Mouse (Mus musculus): ENCODE data around the gene Fubp1. TPM values are rescaled to one million over a fixed set of nuclear protein-coding genes. Genes with fewer than 3 reads are reported as not detected.
"Not testable (repeated sequence)": the region's sequence is repeated elsewhere in the genome, so short reads cannot be mapped to it uniquely, and the experiment has no call there.

Gene Fubp1
- polyA plus RNA-seq, 1 experiment from 2014 or later = 475 TPM

DNA sequence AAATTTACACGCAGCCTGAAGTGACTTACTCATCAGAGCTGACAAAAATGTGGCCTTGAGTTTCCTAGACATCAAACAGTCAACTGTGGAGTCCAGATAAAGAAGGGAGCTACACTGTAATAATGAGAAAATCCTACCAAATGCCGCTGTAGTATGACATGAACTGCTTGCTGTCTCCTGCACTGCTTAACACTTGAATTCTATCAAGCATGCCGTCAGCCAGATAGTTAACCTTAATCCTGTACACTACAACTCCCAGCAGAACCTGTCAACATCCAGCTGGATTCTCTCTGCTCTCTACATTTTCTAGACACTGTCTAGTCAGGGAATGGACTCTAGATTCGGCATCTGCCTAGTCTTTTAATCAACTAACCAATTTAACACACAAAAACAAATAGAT lies 20.9 kb upstream of the Fubp1 start:
- DNase-seq (ENCODE audit: low spot score) = no peak
- WGBS = 81% methylated on average over 4 of the region's 4 CpGs
- Histone ChIP-seq H3K36me3 (ENCODE audit: control insufficient read depth, insufficient read depth, low read length) (no peaks in the 10 kb centered on the region), H3K4me1 (replicated peaks; ENCODE audit: control insufficient read depth, insufficient read depth, low read length) (peaks cover 5% of the 10 kb centered on the region; the same call in 1 of the 2 replicates), H3K27me3 (ENCODE audit: control insufficient read depth, insufficient read depth, low read length) (no peaks in the 10 kb centered on the region), H3K4me3 (ENCODE audit: low read depth, low read length) (no peak overlapping the region), H3K27ac (ENCODE audit: low read depth, low read length) (no peak overlapping the region), H3K9ac (ENCODE audit: low read length) (no peak overlapping the region), H3K4me2 (ENCODE audit: low read depth, low read length, severe bottlenecking) (no peak overlapping the region), H3K9me3 (ENCODE audit: control insufficient read depth, low read length) (no peaks in the 10 kb centered on the region)
- no peak for ATAC-seq (replicated peaks; ENCODE audit: low FRiP score)

DNA sequence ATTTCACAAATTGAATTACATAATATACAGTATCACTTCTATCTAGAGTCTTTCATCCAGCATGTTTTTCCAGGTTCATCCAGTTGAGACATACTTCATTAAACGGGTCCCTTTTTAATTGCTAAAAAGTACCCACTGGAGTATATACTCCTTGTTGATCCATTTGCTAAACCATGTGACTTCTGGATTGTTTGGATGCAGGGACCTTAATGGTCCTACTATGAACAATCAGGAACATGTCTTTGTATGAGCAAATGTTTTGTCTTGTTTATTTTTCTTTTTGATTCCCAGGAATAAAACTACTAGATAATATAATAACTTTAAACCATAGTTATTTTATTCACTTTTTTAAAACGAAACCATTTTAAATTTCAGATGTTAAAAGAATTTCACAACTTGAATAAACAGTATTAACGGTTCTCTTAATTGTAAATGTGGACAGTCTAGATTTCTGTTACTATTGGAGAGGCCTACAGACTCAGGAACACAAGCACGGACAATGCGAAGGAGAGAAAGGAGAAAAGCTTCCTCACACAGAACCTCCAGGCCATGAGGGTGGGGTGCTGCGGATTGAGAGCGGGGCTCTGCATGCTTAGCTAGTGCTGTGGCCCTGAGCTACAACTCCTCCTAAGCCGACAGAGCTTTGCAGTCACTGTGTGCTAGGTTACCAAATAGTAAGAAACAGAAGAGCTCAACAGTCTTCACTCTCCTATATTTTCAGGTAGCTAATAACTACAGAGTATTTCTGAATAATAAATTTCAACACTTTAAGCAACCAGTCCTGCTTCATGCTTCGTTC lies 19.3 kb upstream of the Fubp1 start:
- Histone ChIP-seq H3K27ac (ENCODE audit: low read depth, low read length) (no peak overlapping the region), H3K27me3 (ENCODE audit: control insufficient read depth, insufficient read depth, low read length) (no peaks in the 10 kb centered on the region), H3K9me3 (ENCODE audit: control insufficient read depth, low read length) (no peaks in the 10 kb centered on the region), H3K36me3 (ENCODE audit: control insufficient read depth, insufficient read depth, low read length) (no peaks in the 10 kb centered on the region), H3K4me2 (ENCODE audit: low read depth, low read length, severe bottlenecking) (no peak overlapping the region), H3K4me3 (ENCODE audit: low read depth, low read length) (no peak overlapping the region), H3K4me1 (replicated peaks; ENCODE audit: control insufficient read depth, insufficient read depth, low read length) (peaks cover 5% of the 10 kb centered on the region; the same call in 1 of the 2 replicates), H3K9ac (ENCODE audit: low read length) (no peak overlapping the region)
- no peak for ATAC-seq (replicated peaks; ENCODE audit: low FRiP score)
- 86% methylated on average over 9 of the region's 9 CpGs for WGBS
- no peak for DNase-seq (ENCODE audit: low spot score)

DNA sequence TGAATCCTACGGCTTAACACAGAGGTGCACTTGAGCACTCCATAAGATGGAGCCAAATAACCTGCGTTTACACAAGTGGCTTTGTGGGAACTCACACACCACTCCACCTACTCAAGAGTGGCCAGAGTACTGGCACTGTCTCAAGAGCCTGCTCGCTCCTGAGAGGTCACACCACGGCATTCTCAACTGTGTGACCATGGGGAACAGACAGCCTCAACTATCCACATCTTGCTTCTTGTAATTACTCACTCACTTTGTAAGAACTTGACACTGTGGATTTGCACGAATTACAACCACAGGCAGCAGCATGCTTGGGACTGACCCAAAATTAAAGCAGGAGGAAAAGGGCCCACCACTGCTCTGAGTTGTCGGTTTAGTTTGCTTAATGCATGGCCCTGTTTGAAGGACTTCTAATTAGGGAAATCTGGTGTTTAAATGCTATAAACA lies 18.4 kb upstream of the Fubp1 start:
- H3K9ac ChIP-seq (ENCODE audit: low read length) = no peak overlapping the region
- peaks cover 5% of the 10 kb centered on the region; the same call in 1 of the 2 replicates for H3K4me1 ChIP-seq (replicated peaks; ENCODE audit: control insufficient read depth, insufficient read depth, low read length)
- H3K4me2 ChIP-seq (ENCODE audit: low read depth, low read length, severe bottlenecking) = peak overlapping the region; percentile 36
- H3K4me3 ChIP-seq (ENCODE audit: low read depth, low read length) = peak overlapping the region; percentile 26
- no peaks in the 10 kb centered on the region for H3K27me3 ChIP-seq (ENCODE audit: control insufficient read depth, insufficient read depth, low read length)
- WGBS = 52% methylated on average over 6 of the region's 6 CpGs
- peak; percentile 32 for ATAC-seq (replicated peaks; ENCODE audit: low FRiP score)
- no peak overlapping the region for H3K27ac ChIP-seq (ENCODE audit: low read depth, low read length)
- H3K36me3 ChIP-seq (ENCODE audit: control insufficient read depth, insufficient read depth, low read length) = no peaks in the 10 kb centered on the region
- no peak for DNase-seq (ENCODE audit: low spot score)
- no peaks in the 10 kb centered on the region for H3K9me3 ChIP-seq (ENCODE audit: control insufficient read depth, low read length)

DNA sequence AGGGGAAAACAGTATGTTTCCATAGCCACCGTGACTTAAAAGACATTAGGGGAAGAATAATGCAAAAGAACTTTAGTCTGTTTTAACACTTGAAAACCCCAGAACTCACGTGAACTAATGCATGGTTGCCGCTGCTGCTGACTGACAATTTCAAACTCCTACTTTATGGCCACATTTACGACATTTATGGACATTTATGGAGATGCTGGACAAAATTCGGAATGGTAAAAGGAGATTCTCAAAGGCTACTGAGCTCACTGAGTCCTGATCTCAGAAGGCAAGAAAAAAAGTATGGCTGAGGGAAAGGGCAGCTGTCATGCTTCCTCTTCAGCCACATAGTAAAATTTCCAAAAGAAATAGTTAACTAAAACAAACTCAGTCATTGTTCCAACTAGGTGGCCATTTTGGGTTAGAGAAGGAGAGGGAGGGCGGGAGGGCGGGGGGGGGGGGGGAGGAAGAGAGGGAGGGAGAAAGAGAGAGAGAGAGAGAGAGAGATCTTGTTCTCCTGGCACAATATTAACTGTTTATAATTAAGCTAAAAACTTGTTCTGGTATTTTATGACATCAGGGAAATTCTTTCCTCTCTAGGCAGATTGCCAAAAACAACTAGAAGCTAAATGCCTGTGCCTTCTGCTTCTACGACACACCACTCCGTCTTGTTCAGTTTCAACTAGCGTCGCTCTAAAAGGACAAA lies 17.8 kb upstream of the Fubp1 start:
- no peaks in the 10 kb centered on the region for H3K36me3 ChIP-seq (ENCODE audit: control insufficient read depth, insufficient read depth, low read length)
- no peaks in the 10 kb centered on the region for H3K27me3 ChIP-seq (ENCODE audit: control insufficient read depth, insufficient read depth, low read length)
- H3K4me1 ChIP-seq (replicated peaks; ENCODE audit: control insufficient read depth, insufficient read depth, low read length) = peaks cover 5% of the 10 kb centered on the region; the same call in 1 of the 2 replicates
- no peak for ATAC-seq (replicated peaks; ENCODE audit: low FRiP score)
- peak overlapping the region; percentile 26 for H3K4me3 ChIP-seq (ENCODE audit: low read depth, low read length)
- WGBS = 54% methylated on average over 10 of the region's 11 CpGs
- H3K27ac ChIP-seq (ENCODE audit: low read depth, low read length) = no peak overlapping the region
- H3K9ac ChIP-seq (ENCODE audit: low read length) = no peak overlapping the region
- no peaks in the 10 kb centered on the region for H3K9me3 ChIP-seq (ENCODE audit: control insufficient read depth, low read length)
- DNase-seq (ENCODE audit: low spot score) = no peak
- peak overlapping the region; percentile 36 for H3K4me2 ChIP-seq (ENCODE audit: low read depth, low read length, severe bottlenecking)

DNA sequence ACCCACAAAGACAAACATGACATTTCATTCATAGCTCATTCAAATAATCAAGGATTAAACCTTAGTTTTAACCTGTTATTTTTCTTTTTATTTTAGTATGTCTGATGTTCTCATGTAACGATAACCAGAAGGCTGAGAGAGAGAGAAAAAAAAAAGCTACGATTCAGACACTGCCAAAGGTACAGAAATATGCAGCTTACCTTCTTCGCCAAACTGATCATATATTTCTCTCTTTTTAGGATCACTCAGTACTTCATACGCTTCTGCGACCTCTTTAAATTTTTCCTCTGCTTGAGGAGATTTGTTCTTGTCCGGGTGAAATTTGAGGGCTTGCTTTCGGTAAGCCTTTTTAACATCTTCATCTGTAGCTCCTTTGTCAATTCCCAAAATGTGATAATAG lies 17.0 kb upstream of the Fubp1 start:
- no peak for DNase-seq (ENCODE audit: low spot score)
- ATAC-seq (replicated peaks; ENCODE audit: low FRiP score) = no peak
- WGBS = 23% methylated on average over 7 of the region's 7 CpGs
- Histone ChIP-seq H3K4me2 (ENCODE audit: low read depth, low read length, severe bottlenecking) (peak overlapping the region; percentile 61), H3K9me3 (ENCODE audit: control insufficient read depth, low read length) (no peaks in the 10 kb centered on the region), H3K27me3 (ENCODE audit: control insufficient read depth, insufficient read depth, low read length) (no peaks in the 10 kb centered on the region), H3K9ac (ENCODE audit: low read length) (peak overlapping the region; percentile 18), H3K27ac (ENCODE audit: low read depth, low read length) (no peak overlapping the region), H3K36me3 (ENCODE audit: control insufficient read depth, insufficient read depth, low read length) (no peaks in the 10 kb centered on the region), H3K4me1 (replicated peaks; ENCODE audit: control insufficient read depth, insufficient read depth, low read length) (peaks cover 5% of the 10 kb centered on the region; the same call in 1 of the 2 replicates), H3K4me3 (ENCODE audit: low read depth, low read length) (peak overlapping the region; percentile 28)

DNA sequence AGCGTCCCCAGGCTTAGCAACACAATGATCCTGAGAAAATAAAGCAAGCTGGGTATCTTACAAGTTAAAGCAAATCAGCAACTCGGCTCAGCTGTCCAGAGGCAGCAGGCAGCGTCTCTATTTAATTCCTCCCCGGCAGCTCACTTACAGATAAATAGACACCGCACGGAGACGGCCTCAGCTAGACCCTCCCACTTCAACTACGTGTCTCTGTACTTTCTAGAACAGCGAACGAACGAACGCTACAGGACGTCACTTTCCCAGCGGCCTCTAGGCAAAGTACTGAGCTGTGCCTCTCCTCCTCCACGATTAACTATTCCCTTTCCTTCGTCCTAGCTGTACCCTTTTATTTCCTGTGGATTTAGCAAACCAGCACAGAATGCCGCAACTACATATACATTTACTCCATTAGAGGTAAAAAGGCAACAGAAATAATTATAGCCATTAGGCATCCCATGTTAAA lies 16.6 kb upstream of the Fubp1 start:
- Histone ChIP-seq H3K27me3 (ENCODE audit: control insufficient read depth, insufficient read depth, low read length) (no peaks in the 10 kb centered on the region), H3K9ac (ENCODE audit: low read length) (peak overlapping the region; percentile 18)
- ATAC-seq (replicated peaks; ENCODE audit: low FRiP score) = peak; percentile 96

DNA sequence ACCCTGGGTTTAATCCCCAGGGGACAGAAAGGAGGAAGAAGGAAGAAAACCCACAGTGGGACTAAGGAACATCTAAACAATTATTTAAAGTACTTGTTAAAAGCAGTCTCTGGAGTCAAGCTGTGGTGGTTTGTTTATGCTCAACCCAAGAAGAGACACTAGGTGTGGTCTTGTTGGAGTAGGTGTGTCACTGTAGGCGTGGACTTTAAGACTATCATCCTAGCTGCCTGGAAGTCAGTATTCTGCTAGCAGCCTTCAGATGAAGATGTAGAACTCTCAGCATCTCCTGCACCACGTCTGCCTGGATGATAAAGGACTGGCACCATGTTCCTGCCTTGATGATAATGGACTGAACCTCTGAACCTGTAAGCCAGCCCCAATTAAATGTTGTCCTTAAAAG lies 13.0 kb upstream of the Fubp1 start:
- not testable (repeated sequence) for H3K4me3 ChIP-seq (ENCODE audit: low read depth, low read length); H3K36me3 ChIP-seq (ENCODE audit: control insufficient read depth, insufficient read depth, low read length); H3K9ac ChIP-seq (ENCODE audit: low read length); H3K27ac ChIP-seq (ENCODE audit: low read depth, low read length); H3K9me3 ChIP-seq (ENCODE audit: control insufficient read depth, low read length); H3K4me1 ChIP-seq (replicated peaks; ENCODE audit: control insufficient read depth, insufficient read depth, low read length); DNase-seq (ENCODE audit: low spot score); H3K4me2 ChIP-seq (ENCODE audit: low read depth, low read length, severe bottlenecking); H3K27me3 ChIP-seq (ENCODE audit: control insufficient read depth, insufficient read depth, low read length); ATAC-seq (replicated peaks; ENCODE audit: low FRiP score)
- WGBS = 28% methylated on average over 2 of the region's 2 CpGs

More for the DNA sequence above, 16.6 kb upstream of the Fubp1 start:
- Histone ChIP-seq H3K4me1 (replicated peaks; ENCODE audit: control insufficient read depth, insufficient read depth, low read length) (peaks cover 5% of the 10 kb centered on the region; the same call in 1 of the 2 replicates), H3K4me2 (ENCODE audit: low read depth, low read length, severe bottlenecking) (peak overlapping the region; percentile 61), H3K36me3 (ENCODE audit: control insufficient read depth, insufficient read depth, low read length) (no peaks in the 10 kb centered on the region), H3K27ac (ENCODE audit: low read depth, low read length) (no peak overlapping the region), H3K9me3 (ENCODE audit: control insufficient read depth, low read length) (no peaks in the 10 kb centered on the region), H3K4me3 (ENCODE audit: low read depth, low read length) (peak overlapping the region; percentile 28)
- WGBS = 1% methylated on average over 17 of the region's 17 CpGs
- DNase-seq (ENCODE audit: low spot score) = peak; percentile 83

DNA sequence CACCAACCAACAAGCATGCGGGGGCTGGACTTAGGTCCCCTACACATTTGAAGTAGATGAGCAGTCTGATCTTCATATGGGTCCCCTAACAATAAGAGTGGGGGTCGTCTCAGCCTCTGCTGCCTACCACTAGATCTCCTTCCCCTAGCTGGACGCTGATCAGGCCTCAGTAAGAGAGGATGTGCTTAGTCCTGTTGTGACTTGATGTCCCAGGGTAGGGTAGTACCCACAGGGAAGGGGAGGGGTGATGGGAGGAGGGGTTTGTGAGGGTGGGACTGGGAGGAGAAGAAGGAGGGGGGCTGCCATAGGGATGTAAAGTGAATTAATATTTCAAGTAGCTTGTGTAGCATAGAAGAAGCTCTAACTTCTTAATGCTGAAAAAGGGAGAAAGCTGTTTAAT lies 11.1 kb upstream of the Fubp1 start:
- Histone ChIP-seq H3K36me3 (ENCODE audit: control insufficient read depth, insufficient read depth, low read length) (no peaks in the 10 kb centered on the region), H3K27ac (ENCODE audit: low read depth, low read length) (no peak overlapping the region), H3K9ac (ENCODE audit: low read length) (no peak overlapping the region), H3K4me3 (ENCODE audit: low read depth, low read length) (no peak overlapping the region), H3K27me3 (ENCODE audit: control insufficient read depth, insufficient read depth, low read length) (no peaks in the 10 kb centered on the region), H3K9me3 (ENCODE audit: control insufficient read depth, low read length) (no peaks in the 10 kb centered on the region), H3K4me2 (ENCODE audit: low read depth, low read length, severe bottlenecking) (no peak overlapping the region), H3K4me1 (replicated peaks; ENCODE audit: control insufficient read depth, insufficient read depth, low read length) (no peaks in the 10 kb centered on the region)
- WGBS = 70% methylated on average over 3 of the region's 3 CpGs
- DNase-seq (ENCODE audit: low spot score) (no peak), ATAC-seq (replicated peaks; ENCODE audit: low FRiP score) (0 out of 2 replicates have a peak, but pooled peaks have one; percentile 25)

All from forebrain, embryonic 11.5 days (tissue).